Mouse (Mus musculus): ENCODE measurements at regions not wholly inside any gene's neighbourhood (a gene's known extent, or its start where the extent isn't known, plus 50 kb on each side); places are given as distances from the start of the nearest gene placed in this dataset.

GRCm38 (mm10) chr1:41933777-41934176 lies 761.8 kb upstream of the Pou3f3 start:
- WGBS, result 82% methylated on average over 1 of the region's 1 CpGs
- no peak for DNase-seq (ENCODE audit: low spot score)
- Histone ChIP-seq H3K4me2 (ENCODE audit: low read depth, low read length) (no peak overlapping the region), H3K9me3 (replicated peaks; ENCODE audit: control insufficient read depth, low read length) (no peaks in the 10 kb centered on the region), H3K27ac (replicated peaks; ENCODE audit: low read depth, low read length) (no peak overlapping the region), H3K4me1 (ENCODE audit: control insufficient read depth, insufficient read depth, low read length) (no peaks in the 10 kb centered on the region), H3K4me3 (ENCODE audit: low read depth, low read length) (no peak overlapping the region), H3K9ac (replicated peaks; ENCODE audit: low read length) (no peak overlapping the region), H3K27me3 (ENCODE audit: control insufficient read depth, insufficient read depth, low read length) (no peaks in the 10 kb centered on the region), H3K36me3 (replicated peaks; ENCODE audit: control insufficient read depth, insufficient read depth, low read depth, low read length) (no peaks in the 10 kb centered on the region)
- ATAC-seq (replicated peaks; ENCODE audit: insufficient number of reproducible peaks, low FRiP score, low TSS enrichment, low read depth), result no peak

DNA sequence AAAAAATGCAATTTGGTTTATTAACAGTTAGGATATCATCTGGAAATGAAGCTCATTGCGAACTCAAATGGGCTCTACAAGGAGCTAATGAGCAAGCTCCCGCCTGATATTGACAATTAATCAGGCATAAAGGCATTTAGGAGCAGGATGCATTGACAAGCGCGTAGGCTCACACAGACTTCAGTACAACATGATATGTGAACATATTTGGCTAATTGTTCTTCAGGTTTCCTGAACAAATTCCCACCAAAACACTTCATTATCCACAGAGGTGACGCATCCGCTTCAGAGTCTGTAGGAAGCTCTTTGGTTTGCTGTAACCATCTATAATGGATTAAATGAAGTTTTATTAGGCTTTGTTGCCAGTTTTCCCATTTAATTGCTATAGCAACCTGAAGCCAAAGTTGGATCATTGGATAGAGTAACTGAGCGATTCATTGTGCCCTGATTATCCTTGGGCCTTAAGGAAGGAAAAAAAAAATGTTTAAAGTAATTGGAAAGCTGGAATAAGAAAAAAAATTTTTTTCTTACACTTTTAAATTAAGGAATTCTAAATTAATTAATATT lies 759.6 kb upstream of the Pou3f3 start:
- no peak overlapping the region for H3K4me2 ChIP-seq (ENCODE audit: low read depth, low read length)
- H3K27ac ChIP-seq (replicated peaks; ENCODE audit: low read depth, low read length), result no peak overlapping the region
- no peak for DNase-seq (ENCODE audit: low spot score)
- H3K4me1 ChIP-seq (ENCODE audit: control insufficient read depth, insufficient read depth, low read length), result no peaks in the 10 kb centered on the region
- H3K27me3 ChIP-seq (ENCODE audit: control insufficient read depth, insufficient read depth, low read length), result no peaks in the 10 kb centered on the region
- H3K9ac ChIP-seq (replicated peaks; ENCODE audit: low read length), result no peak overlapping the region
- no peaks in the 10 kb centered on the region for H3K36me3 ChIP-seq (replicated peaks; ENCODE audit: control insufficient read depth, insufficient read depth, low read depth, low read length)
- no peak overlapping the region for H3K4me3 ChIP-seq (ENCODE audit: low read depth, low read length)
- no peaks in the 10 kb centered on the region for H3K9me3 ChIP-seq (replicated peaks; ENCODE audit: control insufficient read depth, low read length)
- ATAC-seq (replicated peaks; ENCODE audit: insufficient number of reproducible peaks, low FRiP score, low TSS enrichment, low read depth), result no peak
- 82% methylated on average over 7 of the region's 7 CpGs for WGBS

- DNase-seq (ENCODE audit: low spot score) (no peak), ATAC-seq (replicated peaks; ENCODE audit: insufficient number of reproducible peaks, low FRiP score, low TSS enrichment, low read depth) (no peak)
- H3K27me3 ChIP-seq (ENCODE audit: control insufficient read depth, insufficient read depth, low read length), result no peaks in the 10 kb centered on the region
These were observed 734.6 kb upstream of the Pou3f3 start for GRCm38 (mm10) chr1:41960982-41961381.

GRCm38 (mm10) chr1:41981545-41981944 lies 714.0 kb upstream of the Pou3f3 start:
- Histone ChIP-seq H3K27me3 (ENCODE audit: control insufficient read depth, insufficient read depth, low read length) (no peaks in the 10 kb centered on the region), H3K9me3 (replicated peaks; ENCODE audit: control insufficient read depth, low read length) (no peaks in the 10 kb centered on the region), H3K36me3 (replicated peaks; ENCODE audit: control insufficient read depth, insufficient read depth, low read depth, low read length) (no peaks in the 10 kb centered on the region), H3K4me3 (ENCODE audit: low read depth, low read length) (no peak overlapping the region), H3K27ac (replicated peaks; ENCODE audit: low read depth, low read length) (no peak overlapping the region), H3K4me1 (ENCODE audit: control insufficient read depth, insufficient read depth, low read length) (no peaks in the 10 kb centered on the region), H3K9ac (replicated peaks; ENCODE audit: low read length) (no peak overlapping the region), H3K4me2 (ENCODE audit: low read depth, low read length) (no peak overlapping the region)
- ATAC-seq (replicated peaks; ENCODE audit: insufficient number of reproducible peaks, low FRiP score, low TSS enrichment, low read depth) (no peak), DNase-seq (ENCODE audit: low spot score) (peak; percentile 23)
- WGBS, result 75% methylated on average over 5 of the region's 5 CpGs

More at GRCm38 (mm10) chr1:41960982-41961381, 734.6 kb upstream of the Pou3f3 start:
- H3K4me1 ChIP-seq (ENCODE audit: control insufficient read depth, insufficient read depth, low read length), result no peaks in the 10 kb centered on the region
- no peak overlapping the region for H3K9ac ChIP-seq (replicated peaks; ENCODE audit: low read length)
- H3K36me3 ChIP-seq (replicated peaks; ENCODE audit: control insufficient read depth, insufficient read depth, low read depth, low read length), result no peaks in the 10 kb centered on the region
- 58% methylated on average over 2 of the region's 2 CpGs for WGBS
- H3K4me3 ChIP-seq (ENCODE audit: low read depth, low read length), result no peak overlapping the region
- no peaks in the 10 kb centered on the region for H3K9me3 ChIP-seq (replicated peaks; ENCODE audit: control insufficient read depth, low read length)
- H3K4me2 ChIP-seq (ENCODE audit: low read depth, low read length), result no peak overlapping the region
- no peak overlapping the region for H3K27ac ChIP-seq (replicated peaks; ENCODE audit: low read depth, low read length)

- H3K4me1 ChIP-seq (ENCODE audit: control insufficient read depth, insufficient read depth, low read length), result no peaks in the 10 kb centered on the region
- WGBS, result 76% methylated on average over 6 of the region's 6 CpGs
These were observed 689.3 kb upstream of the Pou3f3 start for GRCm38 (mm10) chr1:42006235-42006634.

GRCm38 (mm10) chr1:42008046-42008445 lies 687.5 kb upstream of the Pou3f3 start:
- Histone ChIP-seq H3K27me3 (ENCODE audit: control insufficient read depth, insufficient read depth, low read length) (no peaks in the 10 kb centered on the region), H3K4me2 (ENCODE audit: low read depth, low read length) (no peak overlapping the region), H3K36me3 (replicated peaks; ENCODE audit: control insufficient read depth, insufficient read depth, low read depth, low read length) (no peaks in the 10 kb centered on the region), H3K9me3 (replicated peaks; ENCODE audit: control insufficient read depth, low read length) (no peaks in the 10 kb centered on the region), H3K27ac (replicated peaks; ENCODE audit: low read depth, low read length) (no peak overlapping the region), H3K4me3 (ENCODE audit: low read depth, low read length) (no peak overlapping the region), H3K9ac (replicated peaks; ENCODE audit: low read length) (no peak overlapping the region), H3K4me1 (ENCODE audit: control insufficient read depth, insufficient read depth, low read length) (no peaks in the 10 kb centered on the region)
- ATAC-seq (replicated peaks; ENCODE audit: insufficient number of reproducible peaks, low FRiP score, low TSS enrichment, low read depth), result no peak
- WGBS, result 94% methylated on average over 3 of the region's 3 CpGs
- no peak for DNase-seq (ENCODE audit: low spot score)

More at GRCm38 (mm10) chr1:42006235-42006634, 689.3 kb upstream of the Pou3f3 start:
- H3K9ac ChIP-seq (replicated peaks; ENCODE audit: low read length), result no peak overlapping the region
- H3K27me3 ChIP-seq (ENCODE audit: control insufficient read depth, insufficient read depth, low read length), result no peaks in the 10 kb centered on the region
- H3K36me3 ChIP-seq (replicated peaks; ENCODE audit: control insufficient read depth, insufficient read depth, low read depth, low read length), result no peaks in the 10 kb centered on the region
- no peak for ATAC-seq (replicated peaks; ENCODE audit: insufficient number of reproducible peaks, low FRiP score, low TSS enrichment, low read depth)
- DNase-seq (ENCODE audit: low spot score), result no peak
- H3K9me3 ChIP-seq (replicated peaks; ENCODE audit: control insufficient read depth, low read length), result no peaks in the 10 kb centered on the region
- H3K27ac ChIP-seq (replicated peaks; ENCODE audit: low read depth, low read length), result no peak overlapping the region
- no peak overlapping the region for H3K4me2 ChIP-seq (ENCODE audit: low read depth, low read length)
- no peak overlapping the region for H3K4me3 ChIP-seq (ENCODE audit: low read depth, low read length)

DNA sequence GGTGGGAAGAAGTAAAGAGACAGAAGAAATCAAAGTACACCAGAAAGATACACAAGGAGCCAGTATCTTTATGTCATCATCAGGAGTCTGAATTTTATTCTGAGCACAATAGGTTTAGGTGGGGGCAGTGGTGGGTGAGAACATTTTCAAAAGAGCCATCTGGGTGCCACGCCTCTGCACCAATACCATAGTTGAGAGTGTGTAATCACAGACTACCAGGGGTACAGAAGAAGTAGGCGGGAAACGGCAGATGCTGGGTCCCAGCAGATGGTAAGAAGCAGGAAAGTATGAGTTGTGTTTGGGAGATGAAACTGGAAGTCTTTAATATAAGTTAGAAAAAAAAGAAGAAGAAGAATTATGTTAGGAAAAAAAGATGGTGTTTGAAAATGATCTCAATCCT lies 682.7 kb upstream of the Pou3f3 start:
- no peak for DNase-seq (ENCODE audit: low spot score)
- WGBS, result 92% methylated on average over 3 of the region's 3 CpGs
- Histone ChIP-seq H3K9ac (replicated peaks; ENCODE audit: low read length) (no peak overlapping the region), H3K4me1 (ENCODE audit: control insufficient read depth, insufficient read depth, low read length) (no peaks in the 10 kb centered on the region), H3K36me3 (replicated peaks; ENCODE audit: control insufficient read depth, insufficient read depth, low read depth, low read length) (no peaks in the 10 kb centered on the region), H3K4me2 (ENCODE audit: low read depth, low read length) (no peak overlapping the region), H3K9me3 (replicated peaks; ENCODE audit: control insufficient read depth, low read length) (no peaks in the 10 kb centered on the region), H3K27ac (replicated peaks; ENCODE audit: low read depth, low read length) (no peak overlapping the region), H3K4me3 (ENCODE audit: low read depth, low read length) (no peak overlapping the region), H3K27me3 (ENCODE audit: control insufficient read depth, insufficient read depth, low read length) (no peaks in the 10 kb centered on the region)
- ATAC-seq (replicated peaks; ENCODE audit: insufficient number of reproducible peaks, low FRiP score, low TSS enrichment, low read depth), result no peak

GRCm38 (mm10) chr1:42018966-42019365 lies 676.6 kb upstream of the Pou3f3 start:
- H3K4me3 ChIP-seq (ENCODE audit: low read depth, low read length), result no peak overlapping the region
- H3K27me3 ChIP-seq (ENCODE audit: control insufficient read depth, insufficient read depth, low read length), result no peaks in the 10 kb centered on the region
- 72% methylated on average over 2 of the region's 2 CpGs for WGBS
- no peak overlapping the region for H3K4me2 ChIP-seq (ENCODE audit: low read depth, low read length)
- H3K9me3 ChIP-seq (replicated peaks; ENCODE audit: control insufficient read depth, low read length), result no peaks in the 10 kb centered on the region
- ATAC-seq (replicated peaks; ENCODE audit: insufficient number of reproducible peaks, low FRiP score, low TSS enrichment, low read depth) (no peak), DNase-seq (ENCODE audit: low spot score) (no peak)
- no peaks in the 10 kb centered on the region for H3K4me1 ChIP-seq (ENCODE audit: control insufficient read depth, insufficient read depth, low read length)
- H3K36me3 ChIP-seq (replicated peaks; ENCODE audit: control insufficient read depth, insufficient read depth, low read depth, low read length), result no peaks in the 10 kb centered on the region
- H3K9ac ChIP-seq (replicated peaks; ENCODE audit: low read length), result no peak overlapping the region
- no peak overlapping the region for H3K27ac ChIP-seq (replicated peaks; ENCODE audit: low read depth, low read length)
